Mouse (Mus musculus): ENCODE data around the gene Ergic1.

Ergic1 gene

DNA sequence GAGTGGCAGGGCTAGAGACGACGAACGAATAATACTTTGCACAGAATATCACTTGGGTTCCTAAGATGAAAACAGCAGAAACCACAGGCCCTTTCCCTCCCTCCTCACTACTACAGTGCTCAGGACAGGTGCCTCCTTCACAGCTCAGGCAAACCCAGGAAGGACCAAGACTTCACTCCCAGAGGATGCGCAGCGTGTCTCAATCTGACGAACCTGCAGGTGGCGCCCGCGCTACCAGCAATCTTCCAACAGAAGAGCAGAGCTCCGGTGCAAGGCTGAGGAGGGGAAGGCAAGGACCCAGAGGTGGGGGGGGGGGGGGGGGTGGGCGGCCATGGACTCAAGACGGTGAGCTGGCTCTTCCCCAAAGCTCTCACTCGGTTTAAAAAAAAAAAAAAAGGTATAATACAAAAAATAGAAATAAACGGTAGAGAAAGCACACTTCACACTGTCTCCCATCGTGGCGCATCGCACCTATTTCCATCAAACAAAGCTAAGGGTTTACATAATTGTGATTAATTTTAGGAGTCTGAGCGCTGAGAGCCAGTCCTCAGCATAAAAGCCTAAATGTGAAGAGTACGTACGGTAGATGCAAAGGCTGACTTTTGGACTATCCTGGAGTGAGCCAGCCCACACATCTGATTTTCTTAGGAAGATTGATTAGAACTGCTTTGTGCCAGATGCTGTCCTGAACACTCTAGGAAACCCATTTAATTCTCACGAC lies 99.1 kb downstream of the Ergic1 start:
- peak; percentile 85 for DNase-seq (ENCODE audit: low read depth, low spot score)

DNA sequence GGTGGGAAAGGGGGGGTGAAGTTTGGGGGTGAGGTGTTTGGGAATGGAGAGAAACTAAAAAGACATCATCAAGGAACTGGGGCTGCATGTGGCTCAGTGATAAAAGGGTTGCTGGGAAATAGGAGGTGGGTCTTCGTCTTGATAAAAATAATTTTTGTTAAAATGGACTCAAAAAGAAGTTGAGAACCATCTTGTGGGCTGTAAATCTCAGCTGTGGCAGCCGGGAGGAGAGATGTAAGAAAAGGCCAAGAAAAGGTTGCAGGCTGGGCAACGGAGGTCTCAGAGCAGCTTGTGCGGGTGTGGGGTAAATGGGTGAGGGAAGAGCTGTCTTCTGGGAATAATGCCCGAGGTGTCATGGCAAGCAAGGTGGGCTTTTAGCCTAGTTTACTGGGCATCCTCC lies 100.9 kb downstream of the Ergic1 start:
- DNase-seq (ENCODE audit: low read depth, low spot score) = no peak

DNA sequence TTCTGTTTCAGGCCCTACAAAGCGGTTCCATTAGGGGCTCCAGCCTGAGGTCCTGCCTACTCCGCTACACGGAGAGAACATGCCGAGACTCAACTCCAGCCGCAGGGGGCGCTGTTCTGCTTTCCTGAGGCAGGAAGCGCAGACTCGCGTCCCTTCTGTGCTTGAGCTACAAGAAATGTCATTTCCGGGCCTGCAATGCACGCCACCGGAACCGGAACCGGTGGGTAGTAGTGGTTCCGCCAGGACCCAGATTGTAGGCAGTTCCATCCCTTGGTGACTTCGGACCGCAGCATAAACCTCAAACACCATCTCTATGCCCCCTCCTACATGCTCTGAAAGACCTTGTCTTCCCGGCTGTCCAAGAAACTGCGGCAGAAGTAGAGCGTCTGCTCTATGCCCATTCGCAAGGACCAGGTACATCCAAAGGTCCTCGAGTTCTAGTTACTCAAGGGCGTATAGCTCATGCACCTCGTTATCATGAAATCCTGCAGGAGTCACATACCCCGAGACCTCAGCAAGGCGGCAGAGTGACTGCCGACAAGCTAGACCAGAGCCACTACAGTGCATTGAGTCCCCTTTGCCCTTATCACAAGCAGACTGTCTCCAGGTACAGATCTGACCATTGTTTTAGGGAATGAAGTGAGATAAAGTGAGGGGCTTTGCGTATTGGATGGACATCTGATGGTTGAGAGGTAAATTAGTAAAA lies 101.8 kb downstream of the Ergic1 start, which contains the start of gene Atp6v0e:
Gene Atp6v0e (plus strand): TSS at position 254 of the 706 bp plus-strand sequence.
- peak; percentile 97 for DNase-seq (ENCODE audit: low read depth, low spot score)

DNA sequence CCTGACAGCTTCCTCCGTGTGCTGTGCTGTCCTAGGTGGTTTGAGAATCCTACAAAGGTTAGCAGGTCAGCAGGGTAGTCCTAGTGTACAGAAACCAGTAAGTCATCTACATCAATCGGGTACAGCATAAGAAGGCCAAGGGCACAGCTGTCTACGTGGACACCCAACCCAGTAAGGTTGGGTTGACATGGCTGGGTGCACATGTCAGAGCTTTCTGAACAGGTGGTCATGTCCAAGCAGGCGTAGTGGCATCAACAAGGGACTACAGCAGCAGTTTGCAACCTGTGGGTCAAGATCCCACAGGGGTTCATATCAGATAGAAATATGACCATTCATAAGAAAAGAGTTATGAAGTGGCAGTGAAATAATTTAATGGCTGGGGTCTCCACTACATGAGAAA lies 104.3 kb downstream of the Ergic1 start:
- DNase-seq (ENCODE audit: low read depth, low spot score) = no peak

GRCm38 (mm10) chr17:26671268-26671667 lies 110.0 kb downstream of the Ergic1 start:
- no peak for DNase-seq (ENCODE audit: low read depth, low spot score)

DNA sequence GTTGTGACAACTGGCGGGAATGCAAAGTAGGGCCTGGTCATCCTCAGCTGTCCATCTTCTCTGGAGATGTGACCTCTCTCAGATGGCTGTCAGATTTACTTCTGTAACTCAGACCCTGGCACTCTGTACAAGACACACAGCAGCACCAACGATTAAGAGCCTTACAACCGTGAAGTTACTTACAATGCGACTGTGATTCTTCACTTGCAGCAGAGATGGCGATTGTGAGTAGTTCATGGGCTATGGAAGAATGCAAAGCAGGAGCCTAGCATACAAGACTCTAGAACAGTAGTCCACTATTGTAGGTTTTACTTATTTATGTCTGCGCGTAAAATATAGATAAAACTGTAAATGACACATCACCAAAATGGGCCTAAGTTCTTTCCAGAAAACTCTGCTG lies 114.6 kb downstream of the Ergic1 start:
- DNase-seq (ENCODE audit: low read depth, low spot score) = no peak

GRCm38 (mm10) chr17:26676252-26676615 lies 114.9 kb downstream of the Ergic1 start:
- DNase-seq (ENCODE audit: low read depth, low spot score) = peak; percentile 95

DNA sequence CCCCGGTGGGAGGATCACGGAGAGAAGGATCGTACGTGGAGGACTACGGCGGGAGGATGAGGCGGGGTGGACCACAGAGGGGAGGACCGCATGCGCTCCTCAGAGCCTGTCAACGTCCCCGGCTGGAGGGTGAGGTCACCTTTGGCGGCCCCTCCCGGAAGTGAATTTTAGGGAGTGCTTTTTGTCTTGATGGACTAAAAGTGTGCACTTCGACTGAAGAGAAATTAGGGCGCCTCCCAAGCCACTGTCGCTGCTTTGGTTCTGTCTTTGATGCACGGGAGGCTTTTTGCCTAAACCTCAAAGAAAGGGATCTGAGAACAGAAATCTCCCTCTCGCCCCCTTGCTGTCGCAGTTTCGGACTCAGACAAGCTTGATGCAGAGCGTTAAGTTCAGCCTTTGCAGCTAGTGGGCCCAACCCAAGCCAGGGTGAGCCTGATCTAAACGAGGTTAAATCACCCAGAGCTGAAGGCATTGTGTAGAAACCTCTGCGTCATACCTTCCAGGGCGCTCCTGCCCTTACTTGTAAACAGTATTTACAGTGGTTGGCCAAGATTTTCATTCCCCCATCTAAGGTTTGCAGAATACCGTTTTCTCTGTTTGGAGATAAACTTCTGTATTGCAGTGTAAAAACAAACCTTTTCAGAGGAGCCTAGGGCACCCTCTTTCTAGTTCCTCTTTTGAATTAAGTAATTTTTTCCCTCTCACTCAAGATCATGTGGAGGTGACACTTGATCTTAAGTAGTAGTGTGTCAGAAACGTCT lies 115.5 kb downstream of the Ergic1 start:
- DNase-seq (ENCODE audit: low read depth, low spot score) = no peak

DNA sequence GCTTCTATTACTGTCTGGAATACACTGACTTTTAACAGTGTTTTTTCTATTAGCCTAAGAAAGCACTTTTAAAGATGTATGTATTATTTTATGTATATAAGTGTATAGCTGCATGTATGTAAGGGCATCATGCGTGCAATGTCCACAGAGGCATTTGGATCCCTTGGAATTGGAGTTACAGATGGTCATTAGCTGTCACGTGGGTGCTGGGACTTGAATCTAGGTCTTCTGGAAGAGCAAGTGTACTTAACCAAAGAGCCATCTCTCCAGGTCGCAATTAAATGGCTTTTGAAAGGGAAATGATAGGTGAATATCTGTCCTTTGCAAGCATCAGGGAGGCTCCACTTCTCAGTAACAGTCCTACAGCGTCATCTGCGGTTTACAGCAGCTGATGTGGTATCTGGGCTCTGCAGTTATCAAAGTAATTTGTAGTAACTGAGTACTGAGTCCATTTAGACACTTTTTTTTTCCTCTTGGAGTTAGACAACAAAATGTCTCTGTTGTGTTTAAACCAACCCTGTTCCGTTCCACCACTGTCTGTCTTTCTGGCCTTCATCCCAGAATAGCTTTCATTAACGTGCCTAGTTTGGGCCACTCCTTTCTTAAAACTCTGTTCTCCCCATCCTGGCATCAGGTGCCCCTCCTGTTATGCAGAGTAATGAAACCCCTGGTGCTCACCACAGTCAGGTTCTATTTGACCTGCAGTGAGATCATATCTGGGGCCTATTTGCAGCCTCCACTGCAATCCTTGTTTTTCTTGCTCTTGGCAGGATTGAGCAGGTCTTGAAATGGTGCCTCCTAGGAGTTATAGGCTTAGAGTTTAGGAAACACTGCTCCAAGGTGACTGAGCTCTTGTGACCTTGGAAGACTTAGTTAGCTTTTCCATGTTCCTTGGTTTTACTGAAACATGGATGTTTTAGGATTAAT lies 116.7 kb downstream of the Ergic1 start:
- no peak for DNase-seq (ENCODE audit: low read depth, low spot score)

- DNase-seq (ENCODE audit: low read depth, low spot score) = peak; percentile 45
Observed at GRCm38 (mm10) chr17:26681276-26681675, 120.0 kb downstream of the Ergic1 start.

DNA sequence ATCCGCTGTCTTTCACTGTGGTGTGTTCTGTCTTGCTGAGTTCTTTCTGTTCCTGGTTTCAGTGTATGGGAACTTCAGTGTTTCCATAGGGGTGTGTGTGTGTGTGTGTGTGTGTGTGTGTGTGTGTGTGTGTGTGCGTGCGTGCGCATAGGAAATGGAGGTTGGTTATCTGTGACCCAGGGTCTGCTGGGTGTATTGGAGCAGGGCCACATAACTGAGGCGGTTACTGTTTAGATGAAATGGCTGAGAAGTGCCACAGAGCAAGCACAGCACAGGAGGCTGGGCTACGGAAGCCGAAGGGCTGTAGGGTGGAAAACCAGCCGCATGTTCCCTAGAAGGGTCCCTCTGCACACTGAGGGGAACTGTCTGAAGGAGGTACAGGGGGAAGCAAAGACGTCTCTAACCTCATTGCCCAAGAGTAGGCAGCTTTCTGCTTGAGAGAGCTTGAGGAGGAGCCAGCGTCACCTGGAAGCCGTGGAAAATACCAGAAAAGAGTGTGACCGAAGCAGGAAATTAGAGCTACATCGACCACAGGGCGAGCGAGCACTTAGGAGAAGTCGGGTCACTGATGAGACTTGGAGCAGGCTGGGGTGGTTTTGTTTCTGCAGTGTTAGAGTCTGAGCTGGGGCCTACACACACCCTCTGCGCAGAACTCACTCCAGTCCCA lies 125.2 kb downstream of the Ergic1 start:
- peak; percentile 18 for DNase-seq (ENCODE audit: low read depth, low spot score)

DNA sequence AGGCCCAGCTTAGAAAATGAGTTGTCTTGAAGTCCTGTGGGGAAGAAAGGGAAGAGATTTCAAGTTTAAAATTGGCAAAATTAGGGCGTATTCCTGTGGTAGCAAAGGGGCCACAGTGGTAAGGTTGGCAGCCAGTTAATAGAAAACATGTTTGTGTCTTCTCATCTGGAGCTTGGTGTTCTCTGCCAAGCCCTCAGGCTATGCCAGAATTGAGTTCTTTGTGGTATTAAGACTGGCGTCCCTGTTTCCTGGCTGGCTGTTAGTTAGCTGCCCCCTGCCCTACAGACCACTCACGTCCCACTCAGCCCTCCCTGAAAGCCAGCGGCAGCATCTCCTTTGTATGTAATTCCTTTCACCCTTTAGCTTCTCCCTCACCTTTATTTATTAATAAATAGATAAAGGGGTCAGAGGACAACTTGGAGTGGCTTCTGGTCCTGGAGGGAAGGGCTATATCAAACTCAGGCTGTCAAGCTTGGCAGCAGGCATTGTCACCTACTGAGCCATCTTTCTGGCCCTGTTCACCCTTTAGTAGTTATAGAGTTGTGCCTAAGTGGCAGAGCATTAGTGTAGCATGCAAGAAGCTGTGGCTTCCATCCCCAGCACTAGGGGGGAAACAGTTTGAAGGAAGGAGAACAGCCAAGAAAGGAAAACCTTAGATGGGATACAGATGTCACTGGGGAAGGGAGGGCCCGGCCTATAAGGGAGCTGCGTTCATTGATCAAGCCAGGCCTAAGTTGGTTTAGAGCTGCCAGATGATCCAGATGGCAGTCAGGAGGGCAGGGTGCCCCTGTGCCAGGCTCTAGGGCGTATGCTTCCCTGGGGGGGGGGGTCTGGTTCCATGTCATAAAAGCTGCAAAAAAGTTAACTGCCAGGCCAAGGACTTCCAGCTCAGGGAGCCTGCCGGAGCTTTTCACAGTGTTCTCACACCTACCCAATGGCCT lies 127.8 kb downstream of the Ergic1 start:
- DNase-seq (ENCODE audit: low read depth, low spot score) = no peak

- no peak for DNase-seq (ENCODE audit: low read depth, low spot score)
Observed at GRCm38 (mm10) chr17:26689810-26690209, 128.5 kb downstream of the Ergic1 start.

- no peak for DNase-seq (ENCODE audit: low read depth, low spot score)
Observed at GRCm38 (mm10) chr17:26690236-26690635, 128.9 kb downstream of the Ergic1 start.

- DNase-seq (ENCODE audit: low read depth, low spot score) = no peak
Observed at GRCm38 (mm10) chr17:26691110-26691509, 129.8 kb downstream of the Ergic1 start.

GRCm38 (mm10) chr17:26693424-26693823 lies 132.1 kb downstream of the Ergic1 start:
- DNase-seq (ENCODE audit: low read depth, low spot score) = no peak

DNA sequence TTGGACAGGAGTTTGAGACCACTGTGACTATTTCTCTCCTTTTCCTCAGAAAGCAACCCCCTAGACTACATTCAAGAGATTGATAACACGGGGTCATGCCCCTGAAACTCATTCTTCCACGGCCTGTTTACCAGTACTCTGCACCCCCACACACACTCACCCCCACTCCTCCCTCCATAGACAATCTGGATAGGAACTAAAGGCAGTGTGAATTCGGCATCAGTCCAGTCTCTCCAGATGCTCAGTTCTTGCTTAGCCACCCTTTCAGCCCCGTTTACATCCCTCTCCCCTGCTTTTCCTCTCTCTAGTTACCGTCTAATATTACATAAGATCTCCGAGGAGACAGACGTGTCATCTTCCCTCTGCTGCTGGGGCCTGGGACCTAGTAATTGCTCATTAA lies 132.9 kb downstream of the Ergic1 start:
- no peak for DNase-seq (ENCODE audit: low read depth, low spot score)

GRCm38 (mm10) chr17:26695193-26695592 lies 133.9 kb downstream of the Ergic1 start:
- DNase-seq (ENCODE audit: low read depth, low spot score) = no peak

GRCm38 (mm10) chr17:26698846-26699245 lies 137.6 kb downstream of the Ergic1 start:
- DNase-seq (ENCODE audit: low read depth, low spot score) = peak; percentile 59
